Mouse (Mus musculus) neural tube, embryonic 14.5 days (tissue): ENCODE results near the gene Foxa1. TPM values are rescaled to one million over a fixed set of nuclear protein-coding genes. Genes with fewer than 3 reads are reported as not detected.

Source experiments
- ATAC-seq: fragments of 200-750 bp; cut with Nextera tagmentation; 2 replicates; pipeline ENCODE4 v1.8.0; 2017; ENCODE audit warnings: low read depth, mild to moderate bottlenecking, moderate TSS enrichment, moderate library complexity
- H3K27ac ChIP-seq: fragments of 300-500 bp; sonication (generic); 2 replicates; pipeline ENCODE4 v1.5.1; 2014; ENCODE audit warnings: low read depth, mild to moderate bottlenecking, control low read depth, low read length, moderate library complexity, mixed read lengths
- H3K27me3 ChIP-seq: fragments of 300-500 bp; sonication (generic); 2 replicates; pipeline ENCODE4 v1.6.1; 2014; ENCODE audit warnings: low read length; ENCODE audit not compliant: control insufficient read depth, insufficient read depth
- H3K36me3 ChIP-seq: fragments of 300-500 bp; sonication (generic); 2 replicates; pipeline ENCODE4 v1.6.1; 2014; ENCODE audit warnings: low read length, mixed read lengths; ENCODE audit not compliant: control insufficient read depth, insufficient read depth
- H3K4me1 ChIP-seq: fragments of 300-500 bp; sonication (generic); 2 replicates; pipeline ENCODE4 v1.6.1; 2014; ENCODE audit warnings: low read length; ENCODE audit not compliant: control insufficient read depth, insufficient read depth
- H3K4me2 ChIP-seq: fragments of 300-500 bp; sonication (generic); 2 replicates; pipeline ENCODE4 v1.6.1; 2014; ENCODE audit warnings: mild to moderate bottlenecking, low read depth, low read length, control low read depth
- H3K4me3 ChIP-seq: fragments of 300-500 bp; sonication (generic); 2 replicates; pipeline ENCODE4 v1.5.1; 2014; ENCODE audit warnings: low read depth, low read length, control low read depth, mixed read lengths
- H3K9ac ChIP-seq: fragments of 300-500 bp; sonication (generic); replicated peaks from 2 replicates; pipeline ENCODE4 v1.6.1; 2014; ENCODE audit warnings: low read depth, mild to moderate bottlenecking, control low read depth, low read length, mixed read lengths
- H3K9me3 ChIP-seq: fragments of 300-500 bp; sonication (generic); 2 replicates; pipeline ENCODE4 v1.6.1; 2016; ENCODE audit warnings: low read length; ENCODE audit not compliant: control insufficient read depth
- WGBS: fragments of 180-500 bp; shearing (Covaris S2); extraction: QIAGEN DNeasy Blood & Tissue Kit; methylation state at CpG from one replicate; pipeline ENCODE4 v1.1.7; 2014; 5-methylcytosine and 5-hydroxymethylcytosine counted together
- polyA plus RNA-seq: library from polyadenylated mRNA; unstranded; fragments of >200 nt; fragmentation: Nextera tagmentation; extraction: Ambion mirVana; gene quantifications from 2 replicates; pipeline ENCODE4 v1.2.1, GENCODE M21; 2014

Gene Foxa1
- 0.76 and 0.80 TPM in 2 replicates for polyA plus RNA-seq

- Histone ChIP-seq H3K4me2 (peak within 1 kb of the TSS; percentile 52), H3K9me3 (no peaks in the 10 kb centered on the region), H3K4me3 (peak within 1 kb of the TSS; percentile 32), H3K4me1 (peaks cover 9% of the 10 kb centered on the region; the same call in 1 of the 2 replicates), H3K27ac (no peak within 1 kb of the TSS), H3K27me3 (peaks cover 88% of the 10 kb centered on the region), H3K9ac (0 out of 2 replicates have a peak within 1 kb of the TSS, but pooled peaks have one; percentile 34), H3K36me3 (no peaks in the 10 kb centered on the region)
- under 1% methylated on average over 32 of the region's 32 CpGs for WGBS
- ATAC-seq = no peak
Measured at GRCm38 (mm10) chr12:57546415-57547201, at the start of gene Foxa1. TSS of gene Foxa1 (minus strand) at chr12:57546916.

GRCm38 (mm10) chr12:57575931-57576628 is 29.4 kb upstream of the Foxa1 start:
- peak overlapping the region; percentile 68 for H3K4me2 ChIP-seq
- no peak overlapping the region for H3K27ac ChIP-seq
- 2% methylated on average over 81 of the region's 81 CpGs for WGBS
- H3K27me3 ChIP-seq = 0 out of 2 replicates have a peak, but pooled peaks cover 3% of the 10 kb centered on the region
- peak overlapping the region; percentile 44 for H3K4me3 ChIP-seq
- H3K36me3 ChIP-seq = no peaks in the 10 kb centered on the region
- peak overlapping the region; percentile 52; the same call in 1 of the 2 replicates for H3K9ac ChIP-seq
- peak; percentile 96 for ATAC-seq
- no peaks in the 10 kb centered on the region for H3K9me3 ChIP-seq
- H3K4me1 ChIP-seq = no peaks in the 10 kb centered on the region

GRCm38 (mm10) chr12:57572415-57572814 is 25.7 kb upstream of the Foxa1 start:
- Histone ChIP-seq H3K27me3 (0 out of 2 replicates have a peak, but pooled peaks cover 3% of the 10 kb centered on the region), H3K4me1 (no peaks in the 10 kb centered on the region), H3K9ac (no peak overlapping the region), H3K4me2 (no peak overlapping the region), H3K9me3 (no peaks in the 10 kb centered on the region), H3K27ac (no peak overlapping the region), H3K4me3 (no peak overlapping the region), H3K36me3 (no peaks in the 10 kb centered on the region)
- no peak for ATAC-seq

- no peak overlapping the region for H3K9ac ChIP-seq
- 0 out of 2 replicates have a peak, but pooled peaks cover 3% of the 10 kb centered on the region for H3K27me3 ChIP-seq
- H3K27ac ChIP-seq = no peak overlapping the region
- ATAC-seq = no peak
- H3K9me3 ChIP-seq = no peaks in the 10 kb centered on the region
- H3K4me3 ChIP-seq = no peak overlapping the region
- no peaks in the 10 kb centered on the region for H3K4me1 ChIP-seq
- no peak overlapping the region for H3K4me2 ChIP-seq
- 44% methylated on average over 9 of the region's 9 CpGs for WGBS
- H3K36me3 ChIP-seq = no peaks in the 10 kb centered on the region
Measured at GRCm38 (mm10) chr12:57571773-57572172, 25.1 kb upstream of the Foxa1 start.

GRCm38 (mm10) chr12:57563909-57564308 is 17.2 kb upstream of the Foxa1 start, which contains the start of gene Ttc6:
TSS of gene Ttc6 (plus strand) at chr12:57564113.
- H3K9me3 ChIP-seq = no peaks in the 10 kb centered on the region
- H3K4me2 ChIP-seq = no peak within 1 kb of the TSS
- H3K4me3 ChIP-seq = no peak within 1 kb of the TSS
- ATAC-seq = no peak
- H3K4me1 ChIP-seq = no peaks in the 10 kb centered on the region
- H3K27me3 ChIP-seq = no peaks in the 10 kb centered on the region
- no peak within 1 kb of the TSS for H3K27ac ChIP-seq
- H3K36me3 ChIP-seq = no peaks in the 10 kb centered on the region
- 91% methylated on average over 6 of the region's 6 CpGs for WGBS
- H3K9ac ChIP-seq = no peak within 1 kb of the TSS

GRCm38 (mm10) chr12:57554091-57554490 is 7.4 kb upstream of the Foxa1 start:
- Histone ChIP-seq H3K4me3 (no peak overlapping the region), H3K9ac (no peak overlapping the region), H3K27me3 (peaks cover 66% of the 10 kb centered on the region), H3K27ac (no peak overlapping the region), H3K4me1 (no peaks in the 10 kb centered on the region), H3K36me3 (no peaks in the 10 kb centered on the region), H3K4me2 (no peak overlapping the region), H3K9me3 (no peaks in the 10 kb centered on the region)
- WGBS = 32% methylated on average over 3 of the region's 3 CpGs
- ATAC-seq = no peak

- Histone ChIP-seq H3K27ac (no peak overlapping the region), H3K4me3 (no peak overlapping the region), H3K9me3 (no peaks in the 10 kb centered on the region), H3K4me1 (no peaks in the 10 kb centered on the region), H3K4me2 (no peak overlapping the region), H3K36me3 (no peaks in the 10 kb centered on the region), H3K9ac (no peak overlapping the region), H3K27me3 (peaks cover 79% of the 10 kb centered on the region)
- 14% methylated on average over 3 of the region's 3 CpGs for WGBS
- ATAC-seq = no peak
Measured at GRCm38 (mm10) chr12:57552286-57552685, 5.6 kb upstream of the Foxa1 start.

- H3K9me3 ChIP-seq = no peaks in the 10 kb centered on the region
- H3K36me3 ChIP-seq = no peaks in the 10 kb centered on the region
- no peak overlapping the region for H3K4me2 ChIP-seq
- H3K9ac ChIP-seq = no peak overlapping the region
- H3K27me3 ChIP-seq = peaks cover 88% of the 10 kb centered on the region
- no peak overlapping the region for H3K27ac ChIP-seq
- 5% methylated on average over 8 of the region's 8 CpGs for WGBS
- no peak overlapping the region for H3K4me3 ChIP-seq
- ATAC-seq = no peak
- H3K4me1 ChIP-seq = peaks cover 3% of the 10 kb centered on the region; the same call in 1 of the 2 replicates
Measured at GRCm38 (mm10) chr12:57550881-57551280, 4.2 kb upstream of the Foxa1 start.
